Mouse (Mus musculus): ENCODE data around the gene Ccdc115.

- TF ChIP-seq CTCF (IDR thresholded peaks at IDR 0.05; ENCODE audit: control insufficient read depth, insufficient read depth, insufficient read length) (no peak), MAX (IDR thresholded peaks at IDR 0.05) (no peak)
Measured at GRCm38 (mm10) chr1:34459284-34460060, 20.0 kb upstream of the Ccdc115 start, which contains the start of gene Ptpn18.
